Mouse (Mus musculus): ENCODE data around the gene Ms4a12. TPM values are rescaled to one million over a fixed set of nuclear protein-coding genes. Genes with fewer than 3 reads are reported as not detected.

Gene Ms4a12
- polyA plus RNA-seq, 1 experiment: 5.8 TPM

DNA sequence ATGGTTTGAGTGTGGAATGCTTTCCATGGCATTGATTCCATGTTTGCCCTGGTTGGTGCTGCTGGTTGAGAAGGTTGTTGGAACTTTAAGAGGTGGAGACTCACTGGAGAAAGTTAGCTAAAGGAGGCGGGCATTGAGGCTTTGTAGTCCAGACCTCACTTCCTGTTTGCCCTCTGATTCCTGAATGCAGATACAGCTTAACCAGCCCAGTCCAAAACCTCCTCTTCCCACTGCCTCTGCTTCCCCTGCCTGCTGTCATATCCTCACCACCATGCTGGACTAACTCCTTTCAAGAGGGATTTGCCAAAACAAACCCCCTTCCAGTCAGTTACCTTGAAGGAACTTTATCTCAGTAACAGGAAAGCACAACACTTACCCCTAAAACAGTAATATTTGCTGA, 39.7 kb downstream of the Ms4a12 start:
- H3K4me1 ChIP-seq (ENCODE audit: control insufficient read depth, insufficient read depth, insufficient read length, low read length): no peaks in the 10 kb centered on the region
- WGBS: 67% methylated on average over 1 of the region's 1 CpGs
- H3K36me3 ChIP-seq (ENCODE audit: control insufficient read depth, insufficient read depth, low read length): no peaks in the 10 kb centered on the region
- H3K27ac ChIP-seq (ENCODE audit: insufficient read depth, low read depth, low read length): no peak overlapping the region
- TF ChIP-seq POLR2A (IDR thresholded peaks at IDR 0.05; ENCODE audit: low read depth, low read length) (no peak), CTCF (IDR thresholded peaks at IDR 0.05; ENCODE audit: extremely low read depth, insufficient read length, insufficient replicate concordance, low read depth, low read length) (no peak)
- H3K27me3 ChIP-seq (ENCODE audit: control insufficient read depth, insufficient read depth, low read length): no peaks in the 10 kb centered on the region
- no peak overlapping the region for H3K4me3 ChIP-seq (ENCODE audit: low read depth, low read length)

DNA sequence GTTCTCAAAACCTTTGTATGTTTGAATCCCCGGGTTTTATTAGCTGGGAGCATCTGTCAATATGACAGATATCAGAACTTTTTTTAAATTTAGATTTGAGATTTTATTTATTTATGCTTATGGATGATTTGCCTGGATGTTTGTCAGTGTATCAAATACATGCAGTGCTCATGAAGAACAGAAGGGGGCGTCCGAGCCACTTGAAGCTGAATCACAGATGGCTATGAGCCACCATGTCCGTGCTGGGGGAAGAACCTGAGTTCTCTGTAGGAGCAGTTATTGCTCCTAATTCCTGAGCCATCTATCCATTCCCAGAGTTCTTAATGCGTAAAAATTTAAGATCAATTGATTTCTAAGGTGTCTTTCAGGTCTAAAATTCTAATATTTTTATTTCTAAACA, 48.1 kb downstream of the Ms4a12 start:
- WGBS: 21% methylated on average over 5 of the region's 5 CpGs
- Histone ChIP-seq H3K27me3 (ENCODE audit: control insufficient read depth, insufficient read depth, low read length) (no peaks in the 10 kb centered on the region), H3K36me3 (ENCODE audit: control insufficient read depth, insufficient read depth, low read length) (no peaks in the 10 kb centered on the region), H3K4me3 (ENCODE audit: low read depth, low read length) (no peak overlapping the region), H3K27ac (ENCODE audit: insufficient read depth, low read depth, low read length) (no peak overlapping the region), H3K4me1 (ENCODE audit: control insufficient read depth, insufficient read depth, insufficient read length, low read length) (no peaks in the 10 kb centered on the region)
- TF ChIP-seq CTCF (IDR thresholded peaks at IDR 0.05; ENCODE audit: extremely low read depth, insufficient read length, insufficient replicate concordance, low read depth, low read length) (peak; percentile 63; the same call in 1 of the 2 replicates), POLR2A (IDR thresholded peaks at IDR 0.05; ENCODE audit: low read depth, low read length) (no peak)

DNA sequence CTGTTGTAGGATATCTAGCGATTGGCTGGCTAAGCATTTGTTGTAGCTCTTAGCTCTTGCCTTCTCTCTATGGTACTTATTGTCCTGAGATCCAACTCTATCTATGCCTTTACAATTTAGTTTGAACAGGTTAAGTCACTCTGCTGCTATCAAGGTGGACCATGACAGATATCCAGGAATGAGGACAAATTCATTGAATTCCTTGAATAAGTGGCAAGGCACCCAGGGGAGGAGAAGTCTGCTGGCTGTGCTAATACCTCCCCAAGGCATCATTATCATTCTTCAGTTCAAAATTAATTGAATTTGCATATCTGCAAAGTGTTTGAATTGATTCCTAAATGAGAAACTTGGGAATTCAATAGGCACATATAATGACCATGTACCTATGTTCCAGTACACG, 54.8 kb downstream of the Ms4a12 start:
- TF ChIP-seq POLR2A (IDR thresholded peaks at IDR 0.05; ENCODE audit: low read depth, low read length) (no peak), CTCF (IDR thresholded peaks at IDR 0.05; ENCODE audit: extremely low read depth, insufficient read length, insufficient replicate concordance, low read depth, low read length) (no peak)
- 83% methylated on average over 2 of the region's 2 CpGs for WGBS
- H3K27ac ChIP-seq (ENCODE audit: insufficient read depth, low read depth, low read length): no peak overlapping the region

DNA sequence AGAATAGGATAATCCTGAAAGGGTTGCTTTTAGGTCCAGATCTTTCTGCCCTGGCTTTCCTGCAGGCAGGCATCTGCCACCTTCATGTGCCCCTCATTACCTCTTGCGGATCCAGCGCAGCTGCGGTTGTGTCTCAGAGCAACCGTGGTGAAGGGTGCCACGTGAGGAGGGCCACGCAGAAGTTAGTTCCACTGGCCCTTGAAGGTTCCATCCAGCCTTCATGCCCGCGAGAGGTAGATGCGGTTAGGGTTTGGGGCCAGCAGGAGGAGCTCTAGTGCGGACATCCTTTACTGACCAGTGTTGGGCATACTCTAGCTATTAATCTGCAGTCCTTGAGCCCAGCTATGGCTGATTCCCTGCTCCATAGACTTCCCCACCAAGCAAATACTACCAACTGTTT, 67.1 kb downstream of the Ms4a12 start, which contains the start of gene 1700025F22Rik:
TSS of gene 1700025F22Rik (minus strand) at position 149 of the 400 bp plus-strand sequence.
- TF ChIP-seq CTCF (IDR thresholded peaks at IDR 0.05; ENCODE audit: extremely low read depth, insufficient read length, insufficient replicate concordance, low read depth, low read length) (peak; percentile 66; the same call in 1 of the 2 replicates), POLR2A (IDR thresholded peaks at IDR 0.05; ENCODE audit: low read depth, low read length) (no peak)
- H3K4me3 ChIP-seq (ENCODE audit: low read depth, low read length): no peak within 1 kb of the TSS
- H3K36me3 ChIP-seq (ENCODE audit: control insufficient read depth, insufficient read depth, low read length): no peaks in the 10 kb centered on the region
- H3K27me3 ChIP-seq (ENCODE audit: control insufficient read depth, insufficient read depth, low read length): no peaks in the 10 kb centered on the region
- H3K4me1 ChIP-seq (ENCODE audit: control insufficient read depth, insufficient read depth, insufficient read length, low read length): no peaks in the 10 kb centered on the region
- H3K27ac ChIP-seq (ENCODE audit: insufficient read depth, low read depth, low read length): no peak within 1 kb of the TSS
- WGBS: 45% methylated on average over 10 of the region's 10 CpGs

More for the DNA sequence above, 54.8 kb downstream of the Ms4a12 start:
- Histone ChIP-seq H3K4me1 (ENCODE audit: control insufficient read depth, insufficient read depth, insufficient read length, low read length) (no peaks in the 10 kb centered on the region), H3K36me3 (ENCODE audit: control insufficient read depth, insufficient read depth, low read length) (no peaks in the 10 kb centered on the region), H3K4me3 (ENCODE audit: low read depth, low read length) (no peak overlapping the region), H3K27me3 (ENCODE audit: control insufficient read depth, insufficient read depth, low read length) (no peaks in the 10 kb centered on the region)

Other genes with a start within 250 kb of the Ms4a12 start
- 0.20 and 1.9 TPM in 2 replicates for gene Ms4a15, start 239.2 kb downstream of the Ms4a12 start, polyA plus RNA-seq (2012; rRNA removed)
- 30.4 and 79.4 TPM in 2 replicates for gene Ms4a18, start 214.4 kb downstream of the Ms4a12 start, polyA plus RNA-seq (2012; rRNA removed)
- 173 and 417 TPM in 2 replicates for gene Ms4a8a, start 151.3 kb downstream of the Ms4a12 start, polyA plus RNA-seq (2012; rRNA removed)
- not detected in 2 replicates for gene 1700017D01Rik, start 101.6 kb downstream of the Ms4a12 start, polyA plus RNA-seq (2012; rRNA removed)
- gene 1700025F22Rik, start 67.1 kb downstream of the Ms4a12 start, polyA plus RNA-seq (2012; rRNA removed): not detected in 2 replicates
- not detected in 2 replicates for gene Ms4a13, start 35.7 kb downstream of the Ms4a12 start, polyA plus RNA-seq (2012; rRNA removed)
- gene Ms4a1, start 33.8 kb upstream of the Ms4a12 start, polyA plus RNA-seq (2012; rRNA removed): 0.14 and 0.52 TPM in 2 replicates
- gene Ms4a5, start 51.4 kb upstream of the Ms4a12 start, polyA plus RNA-seq (2012; rRNA removed): not detected in 2 replicates
- 0.05 and 0.10 TPM in 2 replicates for gene Ms4a14, start 82.0 kb upstream of the Ms4a12 start, polyA plus RNA-seq (2012; rRNA removed)
- 0.91 and 1.0 TPM in 2 replicates for gene Ms4a7, start 103.7 kb upstream of the Ms4a12 start, polyA plus RNA-seq (2012; rRNA removed)
- 0.35 and 0.41 TPM in 2 replicates for gene Ms4a4a, start 143.1 kb upstream of the Ms4a12 start, polyA plus RNA-seq (2012; rRNA removed)
- 0.27 and 0.51 TPM in 2 replicates for gene Ms4a4c, start 172.3 kb upstream of the Ms4a12 start, polyA plus RNA-seq (2012; rRNA removed)
- 0.60 and 0.63 TPM in 2 replicates for gene Ms4a4b, start 211.1 kb upstream of the Ms4a12 start, polyA plus RNA-seq (2012; rRNA removed)
- gene Ms4a6c, start 236.9 kb upstream of the Ms4a12 start, polyA plus RNA-seq (2012; rRNA removed): 1.1 and 1.6 TPM in 2 replicates

All from small intestine, adult 2 months (tissue).